Mouse (Mus musculus) T-helper 17 cell (primary cell): ENCODE data around the gene Zfp39.
"Not testable (repeated sequence)": the region's sequence is repeated elsewhere in the genome, so short reads cannot be mapped to it uniquely, and the experiment has no call there.

Experiments used
- in situ Hi-C, 2 experiments: fragments of 300-600 bp; cut with MboI, MseI; formaldehyde crosslinking; loops; 1 replicate in 1 of 2; 2 replicates in 1 of 2; pipeline ENCODE4 v1.15.1; 2025; ENCODE audit warnings: high pct_unique_total_duplicates in 2 of 2

The Zfp39 gene

DNA sequence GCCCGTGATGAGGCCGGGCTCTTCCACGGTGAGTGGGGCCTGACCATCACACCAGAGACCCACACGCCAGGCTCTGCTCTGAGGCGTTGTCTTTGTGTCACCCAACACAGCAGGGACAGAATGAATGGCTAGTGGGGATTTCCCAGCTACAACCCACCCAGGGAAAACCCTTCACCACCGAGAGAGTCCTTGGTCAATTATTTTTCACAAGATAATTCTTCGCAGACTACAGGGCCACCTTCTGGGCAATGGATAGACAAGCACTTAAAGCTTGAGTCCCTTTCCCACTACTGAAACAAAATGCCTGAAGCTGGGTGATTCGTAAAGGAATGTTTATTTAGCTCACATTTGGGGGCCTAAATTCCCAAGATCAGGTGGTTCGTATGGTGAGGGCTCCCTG is 18.4 kb upstream of the Zfp39 start:
- in situ Hi-C loops = no loop called here

DNA sequence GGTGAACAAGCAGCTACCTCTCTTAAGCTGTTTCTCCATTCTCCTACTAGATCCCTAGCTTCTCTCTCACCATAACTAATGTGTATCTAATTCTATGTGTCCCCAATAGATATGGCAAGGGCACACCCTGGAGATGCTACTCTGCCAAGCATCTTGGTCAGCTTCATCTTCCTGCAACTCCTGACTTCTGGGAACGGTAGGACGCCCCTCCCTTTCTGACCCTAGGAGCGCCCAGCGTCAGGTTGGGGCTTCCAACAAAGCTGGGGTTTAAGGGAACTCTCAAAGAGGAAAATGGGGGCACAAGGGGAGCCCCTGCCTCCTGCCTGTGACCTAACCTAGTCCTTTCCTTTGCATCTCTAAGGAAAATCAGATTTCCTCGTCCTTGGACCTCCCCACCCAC is 14.7 kb upstream of the Zfp39 start:
- in situ Hi-C loops = no loop called here

DNA sequence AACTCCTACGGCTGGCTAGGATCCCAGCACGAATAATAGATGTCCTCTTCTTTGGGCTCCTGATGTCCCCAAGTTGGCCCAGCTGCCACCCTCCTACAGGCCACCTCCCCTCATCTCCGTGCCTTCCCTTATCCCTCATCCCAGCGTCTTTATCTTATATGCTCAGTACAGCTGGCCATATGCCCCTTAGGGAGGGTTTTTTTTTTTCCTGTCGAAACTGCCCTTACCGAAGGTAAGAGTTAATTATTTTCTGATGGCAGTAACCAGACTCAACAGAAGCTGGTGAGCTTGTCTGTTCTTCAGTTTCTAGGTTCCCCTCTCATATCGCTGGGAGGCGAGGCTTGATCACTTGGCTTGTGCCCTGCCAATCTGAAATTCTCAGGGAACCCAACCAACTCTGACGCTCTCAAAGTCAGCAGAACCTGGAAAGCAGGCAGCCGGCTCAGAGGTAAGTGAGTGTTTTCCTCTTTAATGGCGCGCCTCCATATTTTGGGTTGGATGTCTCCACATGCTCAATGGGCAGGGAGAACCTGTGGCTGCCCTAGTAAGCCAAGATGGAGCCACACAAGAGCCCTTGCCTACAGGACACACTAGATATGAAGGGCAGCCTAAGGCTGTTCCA is 13.8 kb upstream of the Zfp39 start, which contains the start of gene Btnl10:
TSS of gene Btnl10 (plus strand) at position 164 of the 622 bp plus-strand sequence.
- in situ Hi-C loops = no loop called here

DNA sequence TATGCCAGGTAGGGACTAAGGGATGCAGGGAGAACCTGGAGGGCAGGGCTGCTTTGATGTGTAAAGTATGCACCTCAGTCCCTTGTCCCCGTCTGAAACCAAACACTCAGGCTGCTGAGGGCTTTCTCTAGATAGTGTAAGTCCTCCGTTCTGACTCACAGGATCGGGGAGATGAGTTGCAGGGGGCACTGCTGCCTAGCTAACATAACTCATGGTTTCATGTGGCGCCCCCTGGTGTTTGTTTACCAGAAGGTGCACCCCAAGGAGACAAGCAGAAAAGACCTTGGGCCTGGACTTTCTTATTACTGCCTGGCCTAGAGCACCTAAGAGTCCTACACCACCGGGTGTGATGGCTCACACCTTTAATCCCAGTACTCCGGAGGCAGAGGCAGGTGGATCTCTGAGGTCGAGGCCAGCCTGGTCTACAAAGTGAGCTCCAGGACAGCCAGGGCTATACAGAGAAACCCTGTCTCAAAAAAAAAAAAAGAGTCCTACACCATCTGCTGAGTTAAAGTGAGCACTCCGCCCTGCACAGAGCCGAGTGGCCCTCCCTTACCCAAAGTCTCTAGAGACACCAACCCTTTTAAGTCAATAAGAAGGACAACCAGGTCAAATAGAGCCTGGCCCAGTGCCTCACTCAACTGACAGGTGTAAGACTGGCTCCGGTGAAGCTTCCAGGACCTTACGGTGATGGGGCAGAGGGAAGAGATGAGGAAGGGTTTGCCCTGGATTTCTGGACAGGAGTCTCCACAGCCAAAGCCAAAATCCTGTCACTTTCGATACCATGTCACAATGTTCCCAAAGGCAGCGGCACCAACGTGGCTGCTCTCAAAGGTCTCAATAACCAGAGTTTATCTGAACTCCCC is 13.1 kb upstream of the Zfp39 start:
- in situ Hi-C loops = no loop called here

DNA sequence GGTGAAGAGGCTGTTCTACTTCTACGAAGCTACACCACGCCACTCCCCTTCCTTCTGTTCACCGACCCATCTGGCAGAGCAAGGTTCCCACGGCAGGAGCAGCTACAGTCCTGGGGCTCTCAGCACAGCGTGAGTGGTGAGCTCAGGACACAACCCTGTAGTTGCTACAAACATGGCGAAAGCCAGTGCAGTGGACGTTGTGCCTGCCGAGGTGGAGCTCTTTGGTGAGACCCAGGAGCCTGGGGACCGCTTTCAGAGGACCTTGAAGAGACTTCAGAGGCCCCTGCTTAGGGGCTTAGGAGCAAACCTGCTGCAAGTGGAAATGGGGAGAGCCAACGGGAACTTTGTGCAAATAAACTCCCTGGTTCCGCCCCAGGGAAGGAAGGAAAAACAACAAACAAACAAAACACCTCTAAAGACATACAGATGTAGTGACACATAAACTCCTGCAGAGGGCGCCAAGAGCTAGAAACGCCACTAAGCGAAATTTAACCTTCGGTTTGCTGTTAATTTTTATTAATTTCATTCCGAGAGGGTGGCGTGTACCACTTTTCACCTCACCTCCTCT is 10.5 kb upstream of the Zfp39 start:
- in situ Hi-C loops = no loop called here

DNA sequence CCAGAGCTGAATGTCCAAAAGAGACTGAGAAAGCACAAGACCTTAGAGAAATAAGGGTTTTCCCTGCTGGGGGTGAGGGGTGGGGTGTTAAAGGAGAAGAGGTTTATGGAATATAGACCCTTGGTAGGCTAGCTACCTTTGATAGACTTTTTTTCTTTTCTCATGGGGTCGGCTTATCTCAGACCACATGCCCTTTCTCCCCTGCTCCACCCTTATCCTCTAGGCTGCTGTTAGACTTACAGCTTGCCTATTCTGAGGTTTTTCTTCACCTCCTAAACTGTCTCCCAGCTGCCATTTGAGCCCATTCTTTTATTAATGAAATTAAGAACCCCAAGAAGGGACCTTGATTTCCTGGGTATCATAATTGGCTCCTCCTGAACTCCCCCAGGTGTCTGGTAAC is 9.8 kb upstream of the Zfp39 start:
- in situ Hi-C loops = no loop called here

DNA sequence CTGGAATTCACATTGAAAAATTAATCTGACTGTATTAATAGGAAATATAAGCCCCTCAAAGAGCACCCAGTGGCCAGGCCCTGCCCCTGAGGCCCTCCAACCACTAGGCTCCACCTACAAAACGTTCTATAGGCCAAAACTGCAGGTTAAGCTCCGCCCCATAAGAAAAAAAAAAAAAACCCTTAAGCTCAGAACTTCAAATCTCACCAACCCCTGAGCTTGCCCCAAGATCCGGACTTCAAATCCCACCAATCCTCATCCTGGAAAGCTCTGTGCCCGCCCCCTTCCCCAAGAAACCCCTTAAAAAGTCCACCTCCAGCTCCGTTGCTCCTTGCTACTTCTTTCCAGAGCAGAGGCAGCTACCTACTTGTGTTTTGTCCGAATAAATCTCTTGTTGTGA is 813 bp upstream of the Zfp39 start:
- in situ Hi-C loops = no loop called here

DNA sequence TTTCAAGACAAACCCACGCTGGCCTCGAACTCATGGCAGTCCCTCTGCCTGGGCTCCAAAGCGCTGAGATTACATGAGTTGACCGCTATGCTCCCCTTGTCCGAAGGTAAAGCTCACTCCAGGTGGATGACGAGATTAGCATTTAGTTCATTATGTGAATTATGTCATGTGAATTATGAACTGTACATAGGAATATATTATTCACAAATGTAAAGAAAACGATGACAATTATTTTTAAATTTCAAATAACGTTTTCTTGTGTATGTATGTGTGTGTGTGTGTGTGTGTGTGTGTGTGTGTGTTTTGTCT is 339 bp upstream of the Zfp39 start:
- in situ Hi-C loops = no loop called here

DNA sequence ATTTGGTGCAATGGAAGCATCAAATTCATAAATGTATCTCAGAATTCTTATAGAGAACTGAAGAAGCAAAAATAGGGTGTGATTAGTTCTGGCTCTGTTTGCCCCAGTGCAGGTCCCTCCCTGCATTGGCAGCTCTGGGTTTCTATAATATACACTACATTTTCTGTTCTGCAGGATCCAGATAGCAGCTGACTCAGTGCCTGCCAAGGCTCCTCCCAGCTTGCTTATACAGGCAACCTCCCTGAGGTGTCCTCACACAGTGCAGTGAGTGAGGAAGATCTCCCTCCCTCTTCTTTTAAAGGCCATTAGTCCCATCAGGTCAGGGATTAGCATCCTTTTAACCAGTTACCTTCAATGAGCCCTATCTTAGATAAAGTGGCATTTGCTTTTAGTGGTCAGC is 2.9 kb downstream of the Zfp39 start:
- in situ Hi-C loops = no loop called here

DNA sequence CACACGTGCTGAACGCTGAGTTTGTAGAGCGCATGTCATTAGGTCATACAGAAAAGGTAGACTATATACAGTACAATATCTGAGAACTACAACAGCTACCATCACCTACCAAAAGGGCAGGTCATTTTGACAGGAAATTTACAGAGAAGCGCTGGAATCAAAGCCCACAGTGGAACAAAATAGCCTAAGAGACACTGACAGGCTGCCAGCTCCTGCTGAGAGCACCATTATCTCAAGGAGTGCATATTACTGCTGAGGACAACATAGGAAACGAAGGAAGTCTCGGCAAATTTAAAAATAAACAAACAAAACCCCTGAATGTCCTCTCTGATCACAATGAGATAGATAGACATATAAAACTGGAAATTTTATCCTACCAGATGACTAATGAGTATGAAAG is 6.5 kb downstream of the Zfp39 start:
- in situ Hi-C loops = no loop called here

DNA sequence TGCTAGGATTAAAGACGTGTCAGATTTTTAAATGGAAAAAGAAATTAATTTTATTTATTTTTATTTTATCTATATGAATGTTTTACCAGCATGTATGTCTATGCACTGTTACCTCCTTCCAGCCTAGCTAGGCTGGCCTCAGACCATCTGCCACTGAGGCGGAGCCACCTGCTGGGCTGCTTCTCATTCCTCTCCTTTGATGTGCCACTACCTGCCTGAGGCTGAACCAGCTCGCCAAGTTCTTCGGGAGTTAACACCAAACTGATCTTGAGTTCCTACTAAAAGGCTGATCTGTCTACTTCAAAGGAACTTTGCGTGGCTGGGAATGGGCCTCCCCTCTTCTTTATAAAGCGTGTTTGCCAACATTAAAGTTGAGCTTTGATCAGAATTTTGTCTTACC is 9.6 kb downstream of the Zfp39 start:
- in situ Hi-C loops = no loop called here

DNA sequence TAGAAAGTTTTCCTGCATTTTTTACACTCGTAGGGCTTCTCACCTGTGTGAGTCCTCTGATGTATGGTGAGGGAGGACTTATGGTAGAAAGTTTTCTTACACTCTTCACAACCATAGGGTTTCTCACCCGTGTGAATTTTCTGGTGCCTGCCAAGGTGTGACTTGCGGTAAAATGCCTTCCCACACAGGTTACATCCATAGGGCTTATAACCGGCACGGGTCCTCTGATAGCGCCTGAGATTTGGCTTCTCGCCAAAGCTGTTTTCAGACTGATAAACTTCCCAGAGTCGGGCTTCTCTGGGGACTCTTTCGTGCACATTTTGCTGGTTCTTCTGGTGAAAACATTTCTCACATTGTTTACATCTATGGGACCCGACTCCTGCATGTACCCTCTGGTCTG is 13.5 kb downstream of the Zfp39 start:
- in situ Hi-C loops = no loop called here

DNA sequence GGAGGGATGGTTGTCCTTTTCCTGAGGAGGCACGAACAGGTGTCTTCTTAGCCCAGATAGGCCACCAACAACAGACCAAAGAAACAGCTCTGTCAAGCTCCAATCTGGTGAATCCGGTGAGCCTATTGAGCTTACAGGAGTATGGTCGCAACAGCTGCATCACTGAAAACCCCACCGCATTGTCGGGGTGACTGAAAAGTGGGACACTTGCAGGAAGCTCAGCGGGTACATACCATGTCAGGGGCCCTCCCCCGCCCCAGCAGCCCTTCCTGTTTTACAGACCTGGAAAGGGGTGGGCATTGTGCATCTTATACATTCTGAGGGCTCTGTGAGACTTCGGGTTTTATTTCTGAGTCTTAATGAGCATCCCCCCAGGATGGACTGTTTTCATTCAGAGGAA is 20.3 kb downstream of the Zfp39 start:
- in situ Hi-C loops = no loop called here

DNA sequence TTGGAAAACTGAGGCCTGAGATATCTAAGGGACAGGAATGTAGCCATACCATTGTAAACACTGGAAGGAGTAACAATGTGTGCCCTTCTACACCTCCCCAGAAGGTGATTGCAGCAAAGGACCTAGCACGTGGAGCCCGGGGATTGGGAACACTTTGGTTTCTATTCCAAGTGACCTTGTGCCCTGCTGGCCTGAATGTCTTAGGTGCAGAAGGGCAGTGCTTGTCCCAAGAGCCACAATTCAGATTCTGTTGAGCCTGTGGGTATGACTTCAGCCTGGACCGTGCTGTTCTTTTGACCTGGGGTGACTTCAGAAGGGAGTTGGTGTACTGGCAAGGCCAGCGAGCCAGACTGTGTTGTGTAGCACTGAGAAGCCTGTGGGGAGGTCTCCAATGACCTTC is 33.1 kb downstream of the Zfp39 start:
- in situ Hi-C loops = no loop called here

DNA sequence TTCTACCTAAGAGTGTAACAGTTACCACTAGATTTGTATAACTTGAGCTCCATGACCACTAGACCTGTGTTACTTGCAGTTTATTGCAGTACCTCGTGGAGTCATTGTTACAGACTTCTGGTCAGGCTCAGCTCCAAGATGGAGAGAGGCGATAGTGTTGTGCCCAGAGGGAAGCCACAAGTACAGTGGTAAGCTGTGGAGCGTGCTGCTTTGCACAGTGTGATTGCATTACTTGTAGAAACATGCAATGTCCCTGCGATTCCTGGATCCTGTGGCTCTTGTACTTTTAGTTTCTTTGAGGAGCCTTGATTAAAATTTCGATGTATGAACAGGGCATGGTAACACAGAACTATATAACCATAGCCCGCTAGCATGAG is 36.1 kb downstream of the Zfp39 start:
- in situ Hi-C loops = no loop called here

DNA sequence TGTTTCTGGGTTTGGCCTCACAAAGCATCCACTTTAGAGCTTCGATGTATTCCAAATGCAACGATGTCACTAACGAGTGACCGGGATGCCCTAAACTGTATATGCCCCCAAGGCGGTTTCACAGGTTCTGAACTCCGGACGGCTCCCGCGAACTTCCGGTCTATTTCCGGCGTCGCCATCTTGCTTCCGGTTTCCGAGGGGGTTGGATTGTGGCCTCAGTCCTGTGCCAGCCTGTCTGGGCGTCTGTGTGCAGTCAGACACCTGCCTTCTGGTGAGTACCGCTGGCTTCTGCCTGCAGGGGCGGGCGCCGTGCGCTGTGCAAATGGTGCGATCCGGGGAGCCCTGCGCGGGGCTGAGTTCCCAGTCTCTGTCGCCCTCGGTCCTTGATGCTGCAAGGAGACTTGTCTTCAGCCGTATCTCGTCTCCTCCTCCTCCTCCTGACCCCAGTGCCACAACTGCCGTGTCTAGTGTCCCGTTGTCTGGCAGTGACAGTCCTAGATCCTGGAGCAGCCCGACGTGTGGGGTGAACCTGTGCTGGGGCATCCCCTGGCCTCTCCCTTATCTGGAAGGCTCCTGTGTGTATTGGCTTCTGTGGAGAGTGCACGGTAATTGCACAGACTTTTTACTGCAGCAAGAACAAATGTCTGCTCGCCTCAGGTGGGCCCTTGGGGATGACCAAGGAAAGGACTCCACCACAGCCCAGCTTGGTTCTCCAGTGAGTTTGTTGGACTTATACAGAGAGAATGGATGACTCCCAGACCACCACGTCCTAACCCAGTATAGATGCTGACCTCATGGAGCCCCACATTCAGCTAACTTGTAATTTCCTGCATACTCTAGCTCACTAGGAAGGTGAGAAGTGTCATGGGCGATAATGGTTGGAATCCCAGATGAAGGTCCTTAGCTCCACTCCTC is 36.7 kb downstream of the Zfp39 start, which contains the start of gene 2810021J22Rik:
TSS of gene 2810021J22Rik (plus strand) at position 178 of the 915 bp plus-strand sequence.
- in situ Hi-C loops = no loop called here

DNA sequence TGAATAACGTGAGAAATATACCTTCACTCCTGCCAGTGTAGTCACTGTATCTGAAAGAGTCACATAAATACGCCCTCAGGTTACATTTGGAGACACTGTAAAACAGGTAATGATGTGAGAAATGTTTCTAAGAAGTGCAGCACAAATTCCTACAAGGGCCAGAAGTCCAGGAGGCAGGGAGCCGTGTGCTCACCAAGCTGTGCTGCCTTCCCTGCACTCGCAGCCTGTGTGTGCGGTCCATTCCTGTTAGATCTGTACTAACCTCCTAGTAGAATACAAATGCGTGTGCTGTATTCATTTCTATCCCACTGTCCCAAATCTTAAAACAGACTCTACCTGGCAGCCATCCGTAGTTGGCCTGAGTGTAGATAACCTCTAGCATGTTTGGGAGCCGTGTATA is 43.3 kb downstream of the Zfp39 start:
- in situ Hi-C loops = no loop called here

DNA sequence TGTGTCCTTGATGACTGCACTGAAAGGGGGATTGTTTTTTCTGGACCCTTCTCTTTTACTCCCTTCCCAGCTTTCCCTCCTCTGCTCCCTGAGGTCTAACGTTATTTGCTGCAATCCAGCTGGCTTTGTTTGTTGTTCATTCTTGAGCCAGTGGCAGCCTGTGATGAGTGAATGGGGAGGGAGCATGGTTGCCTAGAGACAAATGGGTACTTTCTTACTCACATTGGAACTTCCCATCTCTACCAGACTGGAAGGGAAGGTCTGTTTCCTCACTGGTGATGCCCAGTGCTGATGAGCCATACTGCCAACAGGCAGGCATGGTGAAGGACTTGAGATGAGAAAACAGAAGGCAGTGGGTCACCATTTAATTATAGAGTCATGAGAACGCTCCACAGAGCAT is 54.3 kb downstream of the Zfp39 start:
- in situ Hi-C loops = no loop called here

DNA sequence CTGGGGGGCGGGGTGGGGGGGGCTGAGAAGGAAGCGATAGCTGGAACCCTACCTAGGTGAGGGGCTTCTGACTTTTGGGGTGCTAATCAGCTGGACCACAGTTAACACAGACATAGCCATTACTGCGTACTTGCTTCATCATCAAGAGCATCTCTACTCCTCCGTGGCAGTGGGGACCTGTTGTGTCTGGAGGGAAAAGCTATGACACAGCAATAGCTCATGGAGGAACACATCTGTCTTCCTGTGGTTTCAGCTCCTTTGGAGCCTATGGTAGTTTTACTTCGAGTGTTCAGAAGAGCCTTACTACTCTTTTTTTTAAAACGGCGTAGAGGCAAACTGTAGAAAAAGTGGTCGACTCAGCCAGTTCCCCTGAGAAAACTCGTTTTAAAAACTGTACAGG is 56.4 kb downstream of the Zfp39 start:
- in situ Hi-C loops = no loop called here

DNA sequence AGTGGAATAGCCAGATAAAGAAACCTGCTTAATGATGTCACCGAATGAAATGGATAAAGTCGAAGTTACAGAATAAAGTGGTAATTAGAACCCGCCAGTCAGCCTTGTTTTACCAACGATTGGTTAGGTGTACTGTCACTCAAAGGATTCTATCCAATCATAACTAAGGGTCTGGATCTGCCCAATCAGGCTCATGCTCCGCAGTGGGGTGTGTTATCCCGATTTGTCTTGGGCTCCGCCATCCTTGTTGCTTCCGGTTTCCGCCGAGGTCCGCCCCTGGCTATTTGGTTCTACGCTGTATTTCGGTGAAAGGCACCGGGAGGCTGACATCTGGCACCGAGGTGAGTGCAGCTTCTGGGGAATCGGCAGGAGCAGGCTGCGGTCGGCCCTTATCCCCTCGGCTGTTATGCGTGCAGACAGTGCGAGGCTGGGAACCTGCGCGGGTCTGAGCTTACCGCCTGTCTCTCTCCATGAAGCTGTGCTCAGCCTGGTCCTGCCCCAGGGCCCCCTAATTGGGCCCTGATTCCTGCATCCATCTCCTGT is 57.0 kb downstream of the Zfp39 start, which contains the start of gene Gm12258:
TSS of gene Gm12258 (plus strand) at position 240 of the 543 bp plus-strand sequence.
- in situ Hi-C loops = no loop called here

DNA sequence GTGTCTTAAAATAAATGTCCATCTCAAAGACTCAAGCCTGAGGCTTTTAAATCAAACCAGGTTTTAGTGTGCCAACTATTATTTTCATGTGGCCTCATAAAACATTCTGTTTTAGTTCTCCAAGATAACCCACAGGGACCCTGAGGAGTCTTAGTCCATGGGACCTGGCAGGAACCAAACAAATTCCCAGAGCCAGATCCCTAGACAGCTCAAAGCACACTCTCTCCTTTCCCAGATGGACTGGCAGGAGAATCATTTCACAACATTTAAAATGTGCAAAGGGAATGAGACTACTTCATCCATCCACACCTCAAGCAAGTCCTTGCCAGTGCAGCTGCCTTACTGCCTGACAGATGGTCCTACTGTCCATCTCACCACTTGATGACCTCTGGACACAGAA is 65.1 kb downstream of the Zfp39 start, which contains the start of gene Olfr311:
TSS of gene Olfr311 (plus strand) at position 301 of the 400 bp plus-strand sequence.
- in situ Hi-C loops = not testable (repeated sequence)
